Mouse (Mus musculus): Measurements from ENCODE around the gene Chst10.

DNA sequence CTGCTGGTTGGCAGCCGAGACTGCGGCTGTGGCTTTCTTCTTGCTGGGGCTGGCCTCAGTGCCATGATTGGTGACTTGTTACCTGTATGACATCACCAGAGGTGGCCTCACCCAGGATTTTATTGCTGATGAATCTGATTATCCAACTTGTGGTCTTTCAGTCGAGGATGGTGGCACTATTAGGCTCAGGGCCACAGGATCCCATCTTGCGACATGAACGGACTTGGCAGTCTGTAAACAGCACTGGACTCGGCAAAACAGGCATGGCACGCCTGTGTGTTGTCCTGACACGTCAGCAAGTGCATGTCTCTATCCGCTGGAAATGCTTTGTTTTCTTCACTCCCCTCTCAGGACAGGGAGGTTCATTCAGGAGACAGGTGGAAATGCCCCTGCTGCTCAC, 33.6 kb downstream of the Chst10 start:
- TF ChIP-seq CTCF (conservative IDR thresholded peaks at IDR 0.05; ENCODE audit: low read length) (no peak), POU5F1 (IDR thresholded peaks at IDR 0.05; ENCODE audit: borderline replicate concordance, low read length) (no peak)

All from E14TG2a.4 (cell line).